Mouse (Mus musculus): ENCODE measurements around the gene Trim72. TPM values are rescaled to one million over a fixed set of nuclear protein-coding genes. Genes with fewer than 3 reads are reported as not detected.

The Trim72 gene
- total RNA-seq, 1 experiment: 1.2 TPM

GRCm38 (mm10) chr7:127988904-127989303 lies 14.8 kb upstream of the Trim72 start:
- peak; percentile 81 for TF ChIP-seq MAFK (IDR thresholded peaks at IDR 0.05; ENCODE audit: insufficient read depth, low read depth, low read length)
- TF ChIP-seq ZNF384 (IDR thresholded peaks at IDR 0.05; ENCODE audit: low read depth, low read length): peak; percentile 82
- no peak for TF ChIP-seq CHD2 (IDR thresholded peaks at IDR 0.05; ENCODE audit: low read depth, low read length)
- Histone ChIP-seq H3K36me3 (ENCODE audit: control insufficient read depth, insufficient read depth, low read length, poor library complexity, severe bottlenecking) (peaks cover 23% of the 10 kb centered on the region; the same call in 1 of the 2 replicates), H3K27ac (ENCODE audit: insufficient read depth, low read depth, low read length, poor library complexity, severe bottlenecking) (no peak overlapping the region), H3K4me3 (ENCODE audit: insufficient read depth in 1 of 2, low read depth in 1 of 2, low read length in 2 of 2, poor library complexity in 1 of 2, severe bottlenecking in 1 of 2) (no peak overlapping the region), H3K9ac (ENCODE audit: insufficient read depth, low read depth, low read length, poor library complexity, severe bottlenecking) (no peak overlapping the region), H3K4me1 (ENCODE audit: control insufficient read depth in 2 of 2, insufficient read depth in 2 of 2, low read length in 2 of 2, poor library complexity in 1 of 2) (no peaks in the 10 kb centered on the region; a peak in 1 of 4 replicates), H3K9me3 (ENCODE audit: control insufficient read depth, insufficient read depth, low read depth, low read length) (no peaks in the 10 kb centered on the region)
- DNase-seq (ENCODE audit: low read depth, low spot score): no peak
- in situ Hi-C loops (cut with MboI; ENCODE audit: low sequenced_read_pairs in 2 of 2, unreplicated experiment in 2 of 2): loop anchor here in 1 of 2 experiments (10.0 kb wide), 1 partner anchor 464 kb away; no protein-coding TSS in a partner anchor

- DNase-seq (ENCODE audit: low read depth, low spot score): peak; percentile 65
- Histone ChIP-seq H3K9ac (ENCODE audit: insufficient read depth, low read depth, low read length, poor library complexity, severe bottlenecking) (no peak overlapping the region), H3K4me3 (ENCODE audit: insufficient read depth in 1 of 2, low read depth in 1 of 2, low read length in 2 of 2, poor library complexity in 1 of 2, severe bottlenecking in 1 of 2) (no peak overlapping the region), H3K4me1 (ENCODE audit: control insufficient read depth in 2 of 2, insufficient read depth in 2 of 2, low read length in 2 of 2, poor library complexity in 1 of 2) (no peaks in the 10 kb centered on the region; a peak in 1 of 4 replicates), H3K9me3 (ENCODE audit: control insufficient read depth, insufficient read depth, low read depth, low read length) (no peaks in the 10 kb centered on the region), H3K36me3 (ENCODE audit: control insufficient read depth, insufficient read depth, low read length, poor library complexity, severe bottlenecking) (peaks cover 8% of the 10 kb centered on the region; the same call in 1 of the 2 replicates), H3K27ac (ENCODE audit: insufficient read depth, low read depth, low read length, poor library complexity, severe bottlenecking) (no peak overlapping the region)
- in situ Hi-C loops (cut with MboI; ENCODE audit: low sequenced_read_pairs in 2 of 2, unreplicated experiment in 2 of 2): no loop called here
- TF ChIP-seq ZC3H11A (IDR thresholded peaks at IDR 0.05; ENCODE audit: borderline replicate concordance, low read depth, low read length): no peak
- no peak for TF ChIP-seq MAFK (IDR thresholded peaks at IDR 0.05; ENCODE audit: insufficient read depth, low read depth, low read length)
- 0 out of 2 replicates have a peak, but pooled peaks have one; percentile 31 for TF ChIP-seq CHD2 (IDR thresholded peaks at IDR 0.05; ENCODE audit: low read depth, low read length)
- TF ChIP-seq ZNF384 (IDR thresholded peaks at IDR 0.05; ENCODE audit: low read depth, low read length): peak; percentile 90
- TF ChIP-seq HCFC1 (IDR thresholded peaks at IDR 0.05; ENCODE audit: borderline replicate concordance, insufficient read depth, low read length): 0 out of 2 replicates have a peak, but pooled peaks have one; percentile 26
Measured at GRCm38 (mm10) chr7:127991643-127992487, 11.9 kb upstream of the Trim72 start.

GRCm38 (mm10) chr7:127992488-127993340 lies 11.0 kb upstream of the Trim72 start:
- TF ChIP-seq HCFC1 (IDR thresholded peaks at IDR 0.05; ENCODE audit: borderline replicate concordance, insufficient read depth, low read length) (no peak), ZC3H11A (IDR thresholded peaks at IDR 0.05; ENCODE audit: borderline replicate concordance, low read depth, low read length) (no peak), MAFK (IDR thresholded peaks at IDR 0.05; ENCODE audit: insufficient read depth, low read depth, low read length) (peak; percentile 71), CHD2 (IDR thresholded peaks at IDR 0.05; ENCODE audit: low read depth, low read length) (no peak), ZNF384 (IDR thresholded peaks at IDR 0.05; ENCODE audit: low read depth, low read length) (peak; percentile 83)
- DNase-seq (ENCODE audit: low read depth, low spot score): no peak
- no peaks in the 10 kb centered on the region for H3K9me3 ChIP-seq (ENCODE audit: control insufficient read depth, insufficient read depth, low read depth, low read length)
- in situ Hi-C loops (cut with MboI; ENCODE audit: low sequenced_read_pairs in 2 of 2, unreplicated experiment in 2 of 2): no loop called here
- peak overlapping the region; percentile 73 for H3K9ac ChIP-seq (ENCODE audit: insufficient read depth, low read depth, low read length, poor library complexity, severe bottlenecking)
- H3K4me1 ChIP-seq (ENCODE audit: control insufficient read depth in 2 of 2, insufficient read depth in 2 of 2, low read length in 2 of 2, poor library complexity in 1 of 2): no peaks in the 10 kb centered on the region; a peak in 1 of 4 replicates
- peak overlapping the region; percentile 69 to 76 for H3K4me3 ChIP-seq (ENCODE audit: insufficient read depth in 1 of 2, low read depth in 1 of 2, low read length in 2 of 2, poor library complexity in 1 of 2, severe bottlenecking in 1 of 2)
- peaks cover 4% of the 10 kb centered on the region; the same call in 1 of the 2 replicates for H3K36me3 ChIP-seq (ENCODE audit: control insufficient read depth, insufficient read depth, low read length, poor library complexity, severe bottlenecking)
- H3K27ac ChIP-seq (ENCODE audit: insufficient read depth, low read depth, low read length, poor library complexity, severe bottlenecking): peak overlapping the region; percentile 51

- no peaks in the 10 kb centered on the region for H3K9me3 ChIP-seq (ENCODE audit: control insufficient read depth, insufficient read depth, low read depth, low read length)
- peaks cover 3% of the 10 kb centered on the region; the same call in 1 of the 2 replicates for H3K36me3 ChIP-seq (ENCODE audit: control insufficient read depth, insufficient read depth, low read length, poor library complexity, severe bottlenecking)
- peak within 1 kb of the TSS; percentile 69 to 76 for H3K4me3 ChIP-seq (ENCODE audit: insufficient read depth in 1 of 2, low read depth in 1 of 2, low read length in 2 of 2, poor library complexity in 1 of 2, severe bottlenecking in 1 of 2)
- H3K27ac ChIP-seq (ENCODE audit: insufficient read depth, low read depth, low read length, poor library complexity, severe bottlenecking): peak within 1 kb of the TSS; percentile 51
- DNase-seq (ENCODE audit: low read depth, low spot score): peak; percentile 88
- TF ChIP-seq CHD2 (IDR thresholded peaks at IDR 0.05; ENCODE audit: low read depth, low read length) (no peak), MAFK (IDR thresholded peaks at IDR 0.05; ENCODE audit: insufficient read depth, low read depth, low read length) (no peak), HCFC1 (IDR thresholded peaks at IDR 0.05; ENCODE audit: borderline replicate concordance, insufficient read depth, low read length) (no peak), ZC3H11A (IDR thresholded peaks at IDR 0.05; ENCODE audit: borderline replicate concordance, low read depth, low read length) (no peak), ZNF384 (IDR thresholded peaks at IDR 0.05; ENCODE audit: low read depth, low read length) (no peak)
- in situ Hi-C loops (cut with MboI; ENCODE audit: low sequenced_read_pairs in 2 of 2, unreplicated experiment in 2 of 2): no loop called here
- H3K9ac ChIP-seq (ENCODE audit: insufficient read depth, low read depth, low read length, poor library complexity, severe bottlenecking): peak within 1 kb of the TSS; percentile 73
- H3K4me1 ChIP-seq (ENCODE audit: control insufficient read depth in 2 of 2, insufficient read depth in 2 of 2, low read length in 2 of 2, poor library complexity in 1 of 2): no peaks in the 10 kb centered on the region; a peak in 1 of 4 replicates
Measured at GRCm38 (mm10) chr7:127993341-127993977, 10.3 kb upstream of the Trim72 start, which contains the start of gene Pycard. TSS of gene Pycard (minus strand) at chr7:127993867.
